Mouse (Mus musculus) lung, postnatal 36 days (tissue): Measurements from ENCODE around the gene Hdac5.
A peak's percentile ranks its signal among the peaks of the same experiment; 100 is the strongest.

Experiments used
- DNase-seq: peaks from one replicate; pipeline ENCODE4 v3.0.0; 2022; ENCODE audit warnings: mixed read lengths

The Hdac5 gene

GRCm38 (mm10) chr11:102236022-102236421 is 6.1 kb upstream of the Hdac5 start:
- no peak for DNase-seq

GRCm38 (mm10) chr11:102229331-102229953 is 524 bp downstream of the Hdac5 start:
- peak; percentile 40 for DNase-seq

GRCm38 (mm10) chr11:102228646-102229268 is 1.2 kb downstream of the Hdac5 start:
- no peak for DNase-seq

GRCm38 (mm10) chr11:102228191-102228545 is 1.8 kb downstream of the Hdac5 start:
- DNase-seq: no peak

GRCm38 (mm10) chr11:102227270-102228190 is 2.4 kb downstream of the Hdac5 start:
- no peak for DNase-seq

GRCm38 (mm10) chr11:102226067-102226978 is 3.6 kb downstream of the Hdac5 start:
- peak; percentile 44 for DNase-seq

GRCm38 (mm10) chr11:102225221-102225620 is 4.7 kb downstream of the Hdac5 start:
- peak; percentile 76 for DNase-seq

- peak; percentile 55 for DNase-seq
Observed at GRCm38 (mm10) chr11:102224686-102225085, 5.3 kb downstream of the Hdac5 start.

GRCm38 (mm10) chr11:102223166-102223565 is 6.8 kb downstream of the Hdac5 start:
- peak; percentile 69 for DNase-seq

GRCm38 (mm10) chr11:102221954-102222351 is 8.0 kb downstream of the Hdac5 start:
- DNase-seq: no peak

GRCm38 (mm10) chr11:102221243-102221953 is 8.6 kb downstream of the Hdac5 start:
- DNase-seq: no peak

- peak; percentile 55 for DNase-seq
Observed at GRCm38 (mm10) chr11:102220451-102220850, 9.5 kb downstream of the Hdac5 start.

- no peak for DNase-seq
Observed at GRCm38 (mm10) chr11:102219994-102220346, 10.0 kb downstream of the Hdac5 start.

- DNase-seq: no peak
Observed at GRCm38 (mm10) chr11:102219247-102219993, 10.5 kb downstream of the Hdac5 start.

GRCm38 (mm10) chr11:102218783-102219182 is 11.2 kb downstream of the Hdac5 start:
- peak; percentile 98 for DNase-seq

- DNase-seq: no peak
Observed at GRCm38 (mm10) chr11:102217876-102218430, 12.0 kb downstream of the Hdac5 start.

GRCm38 (mm10) chr11:102217396-102217795 is 12.6 kb downstream of the Hdac5 start:
- peak; percentile 67 for DNase-seq

- peak; percentile 31 for DNase-seq
Observed at GRCm38 (mm10) chr11:102216886-102217240, 13.1 kb downstream of the Hdac5 start.

- peak; percentile 90 for DNase-seq
Observed at GRCm38 (mm10) chr11:102216056-102216885, 13.7 kb downstream of the Hdac5 start.

- DNase-seq: no peak
Observed at GRCm38 (mm10) chr11:102215511-102215910, 14.5 kb downstream of the Hdac5 start.
